Mouse (Mus musculus) forebrain, embryonic 10.5 days (tissue): Measurements from ENCODE around the gene Exoc5. TPM values are rescaled to one million over a fixed set of nuclear protein-coding genes. Genes with fewer than 3 reads are reported as not detected.
A peak's percentile ranks its signal among the peaks of the same experiment; 100 is the strongest.
"Not testable (repeated sequence)": the region's sequence is repeated elsewhere in the genome, so short reads cannot be mapped to it uniquely, and the experiment has no call there.

Source experiments
- DNase-seq: peaks from one replicate; pipeline ENCODE4 v3.0.0-alpha.2; 2017; ENCODE audit warnings: low spot score; ENCODE audit errors: extremely low spot score
- H3K27ac ChIP-seq: fragments of 300-500 bp; sonication (generic); 2 replicates; pipeline ENCODE4 v1.5.1; 2016; ENCODE audit warnings: mild to moderate bottlenecking
- H3K27me3 ChIP-seq: fragments of 300-500 bp; sonication (generic); 2 replicates; pipeline ENCODE4 v1.6.1; 2016; ENCODE audit warnings: mild to moderate bottlenecking; ENCODE audit not compliant: poor library complexity, severe bottlenecking
- H3K36me3 ChIP-seq: fragments of 300-500 bp; sonication (generic); replicated peaks from 2 replicates; pipeline ENCODE4 v1.6.1; 2016; ENCODE audit warnings: mild to moderate bottlenecking, moderate library complexity
- H3K4me1 ChIP-seq: fragments of 300-500 bp; sonication (generic); 2 replicates; pipeline ENCODE4 v1.6.1; 2016
- H3K4me3 ChIP-seq: fragments of 300-500 bp; sonication (generic); 2 replicates; pipeline ENCODE4 v1.5.1; 2016; ENCODE audit warnings: mild to moderate bottlenecking, moderate library complexity
- H3K9me3 ChIP-seq: fragments of 300-500 bp; sonication (generic); 2 replicates; pipeline ENCODE4 v1.6.1; 2016; ENCODE audit warnings: mild to moderate bottlenecking, moderate library complexity
- WGBS: fragments of 180-500 bp; shearing (Covaris S2); methylation state at CpG from one replicate; pipeline ENCODE4 v1.1.7; 2016; 5-methylcytosine and 5-hydroxymethylcytosine counted together
- polyA plus RNA-seq: library from polyadenylated mRNA; unstranded; fragments of >200 nt; fragmentation: Nextera tagmentation; extraction: Ambion mirVana; gene quantifications from 2 replicates; pipeline ENCODE4 v1.2.1, GENCODE M21; 2016

Gene Exoc5
- polyA plus RNA-seq = 60.8 and 66.8 TPM in 2 replicates

GRCm38 (mm10) chr14:49066274-49066823 is at the start of gene Exoc5:
TSS of gene Exoc5 (minus strand) at chr14:49066653.
- H3K27me3 ChIP-seq = no peaks in the 10 kb centered on the region
- peaks cover 36% of the 10 kb centered on the region for H3K4me1 ChIP-seq
- peak within 1 kb of the TSS; percentile 98 for H3K4me3 ChIP-seq
- H3K27ac ChIP-seq = peak within 1 kb of the TSS; percentile 99
- no peaks in the 10 kb centered on the region for H3K9me3 ChIP-seq
- under 1% methylated on average over 53 of the region's 53 CpGs for WGBS
- peak; percentile 91 for DNase-seq
- H3K36me3 ChIP-seq = peaks cover 5% of the 10 kb centered on the region

DNA sequence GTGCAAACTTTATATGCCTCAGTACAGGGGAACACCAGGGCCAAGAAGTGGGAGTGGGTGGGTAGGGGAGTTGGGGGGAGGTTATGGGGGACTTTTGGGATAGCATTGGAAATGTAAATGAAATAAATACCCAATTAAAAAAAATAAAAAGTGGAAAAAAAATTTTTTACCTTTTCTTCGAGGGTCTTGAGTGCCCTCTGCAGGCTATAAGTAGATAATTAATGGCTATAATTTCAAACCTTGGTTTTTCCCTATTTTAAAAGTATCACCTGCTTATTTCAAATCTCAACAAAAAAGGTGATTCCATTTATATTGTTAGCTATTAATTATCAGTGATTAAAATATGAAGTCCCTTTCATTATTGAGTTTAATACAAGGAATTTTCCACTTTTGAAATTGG is 25.3 kb upstream of the Exoc5 start:
- H3K9me3 ChIP-seq, H3K4me3 ChIP-seq, H3K27ac ChIP-seq, DNase-seq, H3K36me3 ChIP-seq: not testable (repeated sequence)
- Histone ChIP-seq H3K4me1 (peaks cover 61% of the 10 kb centered on the region), H3K27me3 (peaks cover 11% of the 10 kb centered on the region; the same call in 1 of the 2 replicates)
- 55% methylated on average over 1 of the region's 1 CpGs for WGBS

DNA sequence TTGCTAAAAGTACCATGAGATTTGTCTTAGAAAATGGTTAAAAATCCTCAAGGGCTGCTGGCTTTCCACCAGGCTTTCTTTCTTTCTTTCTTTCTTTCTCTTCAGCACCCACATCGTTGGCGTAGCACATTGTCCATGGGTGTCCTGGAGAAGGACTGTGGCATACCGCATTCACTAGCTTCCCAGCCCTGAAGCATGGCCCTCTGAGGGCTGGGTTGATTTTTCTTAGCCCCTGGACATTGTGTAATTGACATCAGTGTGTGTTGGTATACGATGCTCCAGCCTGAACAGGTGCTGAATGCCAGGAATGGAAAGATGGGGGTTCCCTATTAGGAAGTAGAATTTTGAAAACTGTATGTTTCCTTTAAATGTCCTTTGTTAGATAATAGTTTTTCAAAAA is 24.8 kb upstream of the Exoc5 start:
- 0 out of 2 replicates have a peak overlapping the region, but pooled peaks have one; percentile 42 for H3K27ac ChIP-seq
- H3K36me3 ChIP-seq = peaks cover 8% of the 10 kb centered on the region
- no peak overlapping the region for H3K4me3 ChIP-seq
- DNase-seq = no peak
- H3K4me1 ChIP-seq = peaks cover 63% of the 10 kb centered on the region
- 53% methylated on average over 4 of the region's 4 CpGs for WGBS
- no peaks in the 10 kb centered on the region for H3K9me3 ChIP-seq
- H3K27me3 ChIP-seq = peaks cover 11% of the 10 kb centered on the region; the same call in 1 of the 2 replicates

- no peaks in the 10 kb centered on the region for H3K9me3 ChIP-seq
- peaks cover 52% of the 10 kb centered on the region for H3K4me1 ChIP-seq
- WGBS = 26% methylated on average over 5 of the region's 5 CpGs
- DNase-seq = peak; percentile 21
- H3K36me3 ChIP-seq = peaks cover 12% of the 10 kb centered on the region
- peak overlapping the region; percentile 69 for H3K27ac ChIP-seq
- H3K27me3 ChIP-seq = peaks cover 11% of the 10 kb centered on the region; the same call in 1 of the 2 replicates
- peak overlapping the region; percentile 14; the same call in 1 of the 2 replicates for H3K4me3 ChIP-seq
Observed at GRCm38 (mm10) chr14:49090102-49090501, 23.6 kb upstream of the Exoc5 start.

DNA sequence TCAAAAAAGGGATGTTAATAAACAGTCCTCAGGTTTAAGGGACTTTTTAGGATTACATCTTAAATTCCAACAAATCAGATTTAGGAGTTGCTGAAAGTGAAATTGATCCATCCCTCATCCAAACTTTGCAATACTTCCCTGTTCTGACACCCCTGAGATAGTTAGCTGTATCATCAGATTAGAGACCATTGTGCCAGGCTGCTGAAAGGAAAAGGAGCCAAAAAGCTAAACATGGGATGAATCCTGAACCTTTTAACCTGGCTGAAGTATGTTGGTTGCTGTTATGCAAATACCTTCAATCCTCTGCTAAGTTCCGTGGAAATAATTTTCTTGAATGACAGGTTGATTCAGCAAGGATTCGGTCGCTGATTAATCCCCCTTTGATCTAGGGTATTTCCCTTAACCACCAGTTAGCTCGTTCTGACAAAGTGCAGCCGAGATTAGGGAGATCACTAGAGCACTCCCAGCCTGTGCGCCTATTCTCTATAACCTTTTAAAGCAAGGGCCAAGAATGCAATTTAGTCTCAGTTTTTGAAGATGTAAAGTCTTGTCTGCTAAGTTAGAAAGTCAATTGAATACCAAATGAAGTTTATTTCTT is 23.1 kb upstream of the Exoc5 start:
- WGBS = 11% methylated on average over 6 of the region's 6 CpGs
- peaks cover 15% of the 10 kb centered on the region for H3K36me3 ChIP-seq
- H3K4me3 ChIP-seq = peak overlapping the region; percentile 14; the same call in 1 of the 2 replicates
- peak overlapping the region; percentile 69; the same call in 1 of the 2 replicates for H3K27ac ChIP-seq
- peaks cover 11% of the 10 kb centered on the region; the same call in 1 of the 2 replicates for H3K27me3 ChIP-seq
- peak; percentile 28 for DNase-seq
- H3K4me1 ChIP-seq = peaks cover 52% of the 10 kb centered on the region
- H3K9me3 ChIP-seq = no peaks in the 10 kb centered on the region

GRCm38 (mm10) chr14:49088155-49089048 is 21.9 kb upstream of the Exoc5 start:
- peaks cover 26% of the 10 kb centered on the region for H3K36me3 ChIP-seq
- WGBS = 19% methylated on average over 14 of the region's 14 CpGs
- DNase-seq = peak; percentile 34
- peaks cover 10% of the 10 kb centered on the region; the same call in 1 of the 2 replicates for H3K27me3 ChIP-seq
- no peaks in the 10 kb centered on the region for H3K9me3 ChIP-seq
- H3K4me3 ChIP-seq = no peak overlapping the region
- H3K4me1 ChIP-seq = peaks cover 52% of the 10 kb centered on the region
- H3K27ac ChIP-seq = peak overlapping the region; percentile 71

GRCm38 (mm10) chr14:49086522-49086921 is 20.1 kb upstream of the Exoc5 start:
- Histone ChIP-seq H3K27ac (no peak overlapping the region; the same call in 1 of the 2 replicates), H3K36me3 (peaks cover 37% of the 10 kb centered on the region), H3K4me1 (peaks cover 45% of the 10 kb centered on the region), H3K9me3 (no peaks in the 10 kb centered on the region), H3K4me3 (no peak overlapping the region), H3K27me3 (no peaks in the 10 kb centered on the region)
- 85% methylated on average over 4 of the region's 4 CpGs for WGBS
- DNase-seq = no peak

DNA sequence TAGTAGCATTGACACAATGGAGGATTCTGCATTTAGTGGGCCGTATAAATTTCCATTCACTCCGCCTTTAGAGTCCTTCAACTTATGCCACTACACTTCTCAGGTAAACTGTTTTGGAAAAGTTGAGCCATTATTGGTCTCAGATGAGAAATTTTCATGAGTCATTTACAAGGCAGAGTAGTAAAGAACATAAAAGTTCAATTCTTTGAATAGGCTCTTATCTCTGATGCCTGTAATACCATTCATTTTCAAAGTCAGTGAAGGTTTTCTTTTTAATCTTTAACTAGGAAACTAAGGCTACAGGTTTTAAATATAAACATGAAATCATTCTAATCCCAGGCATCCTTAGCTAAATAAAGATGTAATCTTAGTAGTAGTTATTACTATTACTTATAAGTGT is 12.4 kb upstream of the Exoc5 start:
- H3K27ac ChIP-seq = no peak overlapping the region
- H3K4me1 ChIP-seq = no peaks in the 10 kb centered on the region
- H3K36me3 ChIP-seq = peaks cover 51% of the 10 kb centered on the region
- H3K4me3 ChIP-seq = no peak overlapping the region
- H3K9me3 ChIP-seq = no peaks in the 10 kb centered on the region
- 97% methylated on average over 2 of the region's 2 CpGs for WGBS
- DNase-seq = no peak
- no peaks in the 10 kb centered on the region for H3K27me3 ChIP-seq

- 75% methylated on average over 2 of the region's 2 CpGs for WGBS
- DNase-seq = no peak
- Histone ChIP-seq H3K4me1 (0 out of 2 replicates have a peak, but pooled peaks cover 4% of the 10 kb centered on the region), H3K9me3 (no peaks in the 10 kb centered on the region), H3K27ac (no peak overlapping the region), H3K4me3 (no peak overlapping the region), H3K27me3 (no peaks in the 10 kb centered on the region), H3K36me3 (peaks cover 28% of the 10 kb centered on the region)
Observed at GRCm38 (mm10) chr14:49074361-49074760, 7.9 kb upstream of the Exoc5 start.

DNA sequence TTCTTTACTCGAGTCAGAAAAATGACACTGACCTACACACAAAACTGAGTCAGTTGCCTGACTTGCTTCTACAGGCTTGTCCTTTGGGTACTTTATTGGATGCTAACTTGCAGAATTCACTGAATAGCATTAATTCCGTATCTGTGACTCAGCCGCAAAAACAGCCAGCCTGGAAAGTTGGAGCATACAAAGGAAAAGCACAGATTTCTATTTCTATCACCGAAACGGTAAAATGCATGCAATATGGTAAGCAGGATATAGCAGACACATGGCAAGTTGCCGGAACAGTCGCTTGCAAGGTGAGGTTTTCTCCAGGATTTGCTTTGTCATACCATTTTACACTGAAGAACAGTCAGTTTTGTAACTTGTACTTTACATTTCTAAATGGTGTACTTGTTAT is 7.4 kb upstream of the Exoc5 start:
- DNase-seq = no peak
- 0 out of 2 replicates have a peak, but pooled peaks cover 7% of the 10 kb centered on the region for H3K4me1 ChIP-seq
- H3K9me3 ChIP-seq = no peaks in the 10 kb centered on the region
- no peaks in the 10 kb centered on the region for H3K27me3 ChIP-seq
- no peak overlapping the region for H3K4me3 ChIP-seq
- peaks cover 26% of the 10 kb centered on the region for H3K36me3 ChIP-seq
- no peak overlapping the region for H3K27ac ChIP-seq
- WGBS = 95% methylated on average over 7 of the region's 7 CpGs

- Histone ChIP-seq H3K4me1 (peaks cover 9% of the 10 kb centered on the region), H3K27ac (no peak overlapping the region), H3K27me3 (no peaks in the 10 kb centered on the region), H3K36me3 (peaks cover 20% of the 10 kb centered on the region), H3K9me3 (no peaks in the 10 kb centered on the region), H3K4me3 (no peak overlapping the region)
- DNase-seq = no peak
- WGBS = 93% methylated on average over 2 of the region's 2 CpGs
Observed at GRCm38 (mm10) chr14:49072837-49073236, 6.4 kb upstream of the Exoc5 start.

GRCm38 (mm10) chr14:49065529-49066273 is 752 bp downstream of the Exoc5 start, which contains the start of gene Ap5m1:
TSS of gene Ap5m1 (plus strand) at chr14:49066097.
- peaks cover 36% of the 10 kb centered on the region for H3K4me1 ChIP-seq
- peaks cover 6% of the 10 kb centered on the region for H3K36me3 ChIP-seq
- H3K9me3 ChIP-seq = no peaks in the 10 kb centered on the region
- under 1% methylated on average over 58 of the region's 62 CpGs for WGBS
- H3K4me3 ChIP-seq = peak within 1 kb of the TSS; percentile 98
- no peak for DNase-seq
- H3K27ac ChIP-seq = peak within 1 kb of the TSS; percentile 99
- no peaks in the 10 kb centered on the region for H3K27me3 ChIP-seq
